Mouse (Mus musculus) erythroblast, embryonic 14.5 days (primary cell): Measurements from ENCODE around the gene Anks1b.

Experiments used
- GATA1 ChIP-seq: IDR thresholded peaks from 2 replicates; pipeline ENCODE4 v1.6.1; 2012; ENCODE audit warnings: low read length, inconsistent platforms, mixed read lengths
- TAL1 ChIP-seq: IDR thresholded peaks from 3 replicates; pipeline ENCODE4 v1.6.1; 2012; ENCODE audit warnings: low read length, inconsistent platforms, mixed read lengths

- no peak for TF ChIP-seq GATA1
- no peak for TF ChIP-seq TAL1
These were observed 706.7 kb downstream of the Anks1b start for GRCm38 (mm10) chr10:90579970-90580369.
